Mouse (Mus musculus) lung, embryonic 14.5 days (tissue): ENCODE data around the gene Ciapin1. TPM values are rescaled to one million over a fixed set of nuclear protein-coding genes. Genes with fewer than 3 reads are reported as not detected.

Experiments used
- ATAC-seq: fragments of 200-750 bp; cut with Nextera tagmentation; 2 replicates; pipeline ENCODE4 v1.8.0; 2017; ENCODE audit warnings: mild to moderate bottlenecking, moderate TSS enrichment, moderate library complexity; ENCODE audit not compliant: insufficient read depth
- DNase-seq: peaks from one replicate; pipeline ENCODE4 v3.0.0-alpha.2; 2015
- H3K27ac ChIP-seq: fragments of 300-500 bp; sonication (generic); 2 replicates; pipeline ENCODE4 v1.5.1; 2014; ENCODE audit warnings: low read depth, mild to moderate bottlenecking, moderate library complexity
- H3K27me3 ChIP-seq: fragments of 300-500 bp; sonication (generic); 2 replicates; pipeline ENCODE4 v1.6.1; 2014; ENCODE audit warnings: low read length, control low read depth; ENCODE audit not compliant: insufficient read depth
- H3K36me3 ChIP-seq: fragments of 300-500 bp; sonication (generic); 2 replicates; pipeline ENCODE4 v1.6.1; 2014; ENCODE audit warnings: control low read depth; ENCODE audit not compliant: insufficient read depth
- H3K4me1 ChIP-seq: fragments of 300-500 bp; sonication (generic); 2 replicates; pipeline ENCODE4 v1.6.1; 2014; ENCODE audit warnings: antibody characterized with exemption, control low read depth; ENCODE audit not compliant: insufficient read depth
- H3K4me2 ChIP-seq: fragments of 300-500 bp; sonication (generic); 2 replicates; pipeline ENCODE4 v1.6.1; 2014; ENCODE audit warnings: mild to moderate bottlenecking
- H3K4me3 ChIP-seq: fragments of 300-500 bp; sonication (generic); 2 replicates; pipeline ENCODE4 v1.5.1; 2014; ENCODE audit warnings: low read depth, low read length
- H3K9ac ChIP-seq: fragments of 300-500 bp; sonication (generic); 2 replicates; pipeline ENCODE4 v1.6.1; 2014
- H3K9me3 ChIP-seq: fragments of 300-500 bp; sonication (generic); 2 replicates; pipeline ENCODE4 v1.6.1; 2016; ENCODE audit warnings: low read depth, low read length, control low read depth
- CTCF ChIP-seq: IDR thresholded peaks from 2 replicates; pipeline ENCODE4 v1.5.1; 2016; ENCODE audit warnings: antibody characterized with exemption, low read depth
- WGBS: fragments of 180-500 bp; shearing (Covaris S2); extraction: QIAGEN DNeasy Blood & Tissue Kit; methylation state at CpG from one replicate; pipeline ENCODE4 v1.1.7; 2014; 5-methylcytosine and 5-hydroxymethylcytosine counted together
- polyA plus RNA-seq: library from polyadenylated mRNA; unstranded; fragments of >200 nt; fragmentation: Nextera tagmentation; extraction: Ambion mirVana; gene quantifications from 2 replicates; pipeline ENCODE4 v1.2.1, GENCODE M21; 2014

Gene Ciapin1
- polyA plus RNA-seq, 1 experiment from 2014 or later = 105 TPM

DNA sequence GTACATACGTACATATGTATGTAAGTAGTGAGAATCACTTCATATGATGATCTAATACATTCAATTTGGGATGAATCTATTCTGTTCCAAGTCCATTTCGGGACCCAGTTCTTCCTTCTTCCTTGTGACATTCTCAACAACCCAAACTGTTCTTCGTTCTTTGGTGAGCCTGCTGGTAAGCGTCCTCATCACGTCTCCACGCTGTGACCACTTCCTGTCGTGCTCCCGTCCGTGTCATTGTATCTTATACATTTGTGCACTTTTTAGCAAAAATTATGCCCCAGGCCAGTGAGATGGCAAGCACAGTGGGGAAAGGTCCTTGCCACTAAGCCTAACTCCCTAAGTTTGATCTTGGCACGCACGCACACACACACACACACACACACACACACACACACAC is 20.2 kb downstream of the Ciapin1 start:
- H3K4me2 ChIP-seq = no peak overlapping the region

DNA sequence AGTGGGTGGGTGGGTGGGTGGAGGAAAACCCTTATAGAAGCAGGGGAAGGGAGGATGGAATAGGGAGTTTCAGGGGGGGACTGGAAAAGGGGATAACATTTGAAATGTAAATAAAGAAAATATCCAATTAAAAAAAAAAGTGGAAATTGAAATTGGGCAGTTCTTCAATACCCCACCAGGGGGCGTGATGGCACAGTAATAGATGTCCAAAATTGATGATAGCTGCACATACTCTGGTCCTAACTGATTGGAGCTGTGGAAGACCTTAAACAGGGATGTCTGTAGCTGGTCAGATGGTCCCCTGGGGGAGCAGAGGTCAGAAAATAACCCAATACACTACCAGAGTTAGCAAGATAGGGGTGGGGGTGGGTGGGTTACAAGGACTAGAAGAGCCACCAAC is 23.6 kb downstream of the Ciapin1 start:
- H3K27me3 ChIP-seq = no peaks in the 10 kb centered on the region
- no peak overlapping the region for H3K4me3 ChIP-seq
- no peaks in the 10 kb centered on the region for H3K9me3 ChIP-seq
- 0% methylated on average over 1 of the region's 1 CpGs for WGBS
- no peaks in the 10 kb centered on the region for H3K4me1 ChIP-seq
- no peaks in the 10 kb centered on the region for H3K36me3 ChIP-seq
- H3K4me2 ChIP-seq = no peak overlapping the region
- DNase-seq (peak; percentile 62), ATAC-seq (no peak)
- peak; percentile 66 for TF ChIP-seq CTCF
- no peak overlapping the region for H3K9ac ChIP-seq
- no peak overlapping the region for H3K27ac ChIP-seq

More for the DNA sequence above, 20.2 kb downstream of the Ciapin1 start:
- Histone ChIP-seq H3K4me1 (no peaks in the 10 kb centered on the region), H3K9me3 (no peaks in the 10 kb centered on the region), H3K9ac (no peak overlapping the region), H3K4me3 (no peak overlapping the region), H3K36me3 (peaks cover 27% of the 10 kb centered on the region), H3K27ac (no peak overlapping the region), H3K27me3 (no peaks in the 10 kb centered on the region)
- WGBS = 78% methylated on average over 11 of the region's 11 CpGs
- DNase-seq (no peak), ATAC-seq (no peak)
- TF ChIP-seq CTCF = no peak

DNA sequence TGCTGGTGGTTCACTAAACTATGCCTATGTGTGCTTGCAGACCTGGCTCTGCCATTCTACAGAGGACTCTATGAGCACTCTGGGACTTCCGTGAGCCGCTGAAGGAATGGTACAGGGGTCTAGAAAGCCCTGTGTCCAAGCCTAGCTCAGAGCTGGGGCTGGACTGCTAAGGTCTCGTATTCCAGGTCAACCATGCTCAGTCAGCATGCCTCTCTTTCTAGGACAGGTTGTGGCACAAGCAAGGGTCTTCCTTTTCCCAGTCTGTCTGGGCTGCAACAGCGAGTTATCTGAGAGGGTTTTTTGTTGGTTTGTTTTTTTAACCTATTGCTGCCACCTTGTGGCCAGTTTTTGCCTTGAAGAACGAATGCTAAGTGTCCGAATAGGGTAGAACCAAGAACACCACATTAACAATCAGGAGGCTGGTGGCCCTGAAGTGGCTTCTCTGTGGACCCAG is 25.5 kb downstream of the Ciapin1 start:
- WGBS = 31% methylated on average over 6 of the region's 6 CpGs
- Histone ChIP-seq H3K27ac (no peak overlapping the region), H3K4me2 (no peak overlapping the region), H3K27me3 (no peaks in the 10 kb centered on the region), H3K9ac (no peak overlapping the region), H3K36me3 (no peaks in the 10 kb centered on the region), H3K9me3 (no peaks in the 10 kb centered on the region), H3K4me1 (no peaks in the 10 kb centered on the region), H3K4me3 (no peak overlapping the region)
- peak; percentile 60; the same call in 1 of the 2 replicates for ATAC-seq
- DNase-seq = peak; percentile 97
- peak; percentile 78 for TF ChIP-seq CTCF

DNA sequence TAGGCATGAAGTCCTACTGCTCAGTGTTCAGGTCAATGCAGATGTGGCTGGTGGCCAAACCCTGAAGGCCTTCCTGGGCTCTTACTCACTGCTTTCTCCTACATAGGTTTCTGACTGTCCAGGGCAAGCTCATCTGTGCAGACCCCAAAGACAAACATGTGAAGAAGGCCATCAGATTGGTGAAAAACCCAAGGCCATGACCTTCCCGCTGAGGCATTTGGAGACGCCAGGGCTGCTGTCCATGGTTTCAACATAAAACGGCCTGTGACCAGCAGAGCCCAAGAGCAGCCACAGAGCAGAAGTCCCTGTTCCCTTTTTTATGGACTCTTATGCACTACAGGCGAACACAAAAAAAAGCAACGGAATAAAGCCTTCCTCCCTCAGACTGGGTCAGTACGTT is 26.5 kb downstream of the Ciapin1 start:
- ATAC-seq = no peak

DNA sequence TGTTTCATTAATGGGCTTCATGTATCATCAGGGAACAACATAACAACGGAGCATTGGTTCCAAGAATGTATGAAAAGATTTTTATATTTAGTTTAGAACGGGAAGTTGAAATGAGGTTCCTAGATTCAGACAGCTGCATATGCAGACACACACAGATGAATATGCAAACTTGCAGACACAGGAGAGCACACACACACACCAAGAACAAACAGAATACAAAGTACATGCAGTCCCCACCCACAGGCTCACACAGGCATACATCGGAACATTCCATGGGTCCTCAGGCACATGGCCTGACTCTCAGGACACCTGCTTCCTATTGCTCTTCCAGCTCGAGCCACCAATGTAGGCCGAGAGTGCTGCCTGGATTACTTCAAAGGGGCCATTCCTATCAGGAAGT is 27.3 kb downstream of the Ciapin1 start:
- WGBS = 72% methylated on average over 5 of the region's 5 CpGs
- Histone ChIP-seq H3K9me3 (no peaks in the 10 kb centered on the region), H3K36me3 (no peaks in the 10 kb centered on the region), H3K27ac (no peak overlapping the region), H3K9ac (no peak overlapping the region), H3K27me3 (no peaks in the 10 kb centered on the region), H3K4me3 (no peak overlapping the region), H3K4me1 (no peaks in the 10 kb centered on the region), H3K4me2 (no peak overlapping the region)
- DNase-seq = no peak
- no peak for ATAC-seq
- TF ChIP-seq CTCF = no peak

More for the DNA sequence above, 26.5 kb downstream of the Ciapin1 start:
- no peak overlapping the region for H3K4me2 ChIP-seq
- no peak overlapping the region for H3K4me3 ChIP-seq
- H3K9ac ChIP-seq = no peak overlapping the region
- H3K27ac ChIP-seq = no peak overlapping the region
- no peaks in the 10 kb centered on the region for H3K27me3 ChIP-seq
- no peak for TF ChIP-seq CTCF
- WGBS = 50% methylated on average over 6 of the region's 6 CpGs
- H3K4me1 ChIP-seq = no peaks in the 10 kb centered on the region
- peak; percentile 15 for DNase-seq
- H3K36me3 ChIP-seq = no peaks in the 10 kb centered on the region
- no peaks in the 10 kb centered on the region for H3K9me3 ChIP-seq

DNA sequence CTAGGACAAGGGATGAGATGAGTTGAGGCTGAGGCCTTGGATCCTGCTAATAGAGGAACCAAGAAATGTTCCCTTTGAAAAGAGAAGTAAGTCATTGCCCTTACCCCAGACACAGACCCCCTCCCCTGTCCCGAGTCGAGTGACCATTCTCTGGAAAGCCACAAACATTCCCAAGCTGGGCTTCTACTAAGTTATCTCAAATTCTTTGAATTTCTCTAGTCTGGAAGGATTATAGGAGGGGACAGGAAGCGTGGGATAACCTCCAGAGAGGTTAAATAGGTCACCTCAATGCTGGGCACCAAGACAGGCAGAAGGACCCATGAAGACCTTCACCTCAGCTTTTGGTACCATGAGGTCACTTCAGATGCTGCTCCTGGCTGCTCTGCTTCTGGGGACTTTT is 28.0 kb downstream of the Ciapin1 start, which contains the start of gene Ccl17:
Ccl17 (plus strand) TSS at position 301 of the 400 bp plus-strand sequence.
- ATAC-seq (no peak), DNase-seq (no peak)
- no peaks in the 10 kb centered on the region for H3K9me3 ChIP-seq
- no peak within 1 kb of the TSS for H3K9ac ChIP-seq
- no peaks in the 10 kb centered on the region for H3K4me1 ChIP-seq
- H3K27ac ChIP-seq = no peak within 1 kb of the TSS
- WGBS = 38% methylated on average over 3 of the region's 3 CpGs
- H3K4me3 ChIP-seq = no peak within 1 kb of the TSS
- TF ChIP-seq CTCF = no peak
- no peak within 1 kb of the TSS for H3K4me2 ChIP-seq
- H3K27me3 ChIP-seq = no peaks in the 10 kb centered on the region
- no peaks in the 10 kb centered on the region for H3K36me3 ChIP-seq

DNA sequence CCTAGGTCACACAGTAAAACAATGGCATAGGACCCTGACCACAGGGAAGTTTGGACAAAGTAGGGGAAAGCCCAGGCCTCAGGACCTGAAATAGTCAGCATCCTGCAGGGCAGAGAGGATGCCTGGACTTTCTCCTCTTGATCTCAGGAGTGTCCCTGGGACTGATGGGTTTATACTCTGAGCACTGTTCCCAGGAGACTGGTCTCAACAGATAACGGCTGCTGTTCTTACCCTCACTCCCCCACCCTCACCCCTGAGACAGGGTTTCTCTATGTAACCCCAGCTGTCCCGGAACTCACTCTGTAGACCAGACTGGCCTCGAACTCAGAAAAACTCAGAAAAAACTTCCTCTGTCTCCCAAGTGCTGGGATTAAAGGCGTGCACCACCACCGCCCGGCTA is 29.8 kb downstream of the Ciapin1 start:
- Histone ChIP-seq H3K4me3 (no peak overlapping the region), H3K9ac (no peak overlapping the region), H3K4me2 (no peak overlapping the region), H3K36me3 (no peaks in the 10 kb centered on the region), H3K9me3 (no peaks in the 10 kb centered on the region), H3K27ac (no peak overlapping the region), H3K4me1 (no peaks in the 10 kb centered on the region), H3K27me3 (no peaks in the 10 kb centered on the region)
- WGBS = 72% methylated on average over 6 of the region's 6 CpGs
- ATAC-seq (no peak), DNase-seq (no peak)
- TF ChIP-seq CTCF = no peak

DNA sequence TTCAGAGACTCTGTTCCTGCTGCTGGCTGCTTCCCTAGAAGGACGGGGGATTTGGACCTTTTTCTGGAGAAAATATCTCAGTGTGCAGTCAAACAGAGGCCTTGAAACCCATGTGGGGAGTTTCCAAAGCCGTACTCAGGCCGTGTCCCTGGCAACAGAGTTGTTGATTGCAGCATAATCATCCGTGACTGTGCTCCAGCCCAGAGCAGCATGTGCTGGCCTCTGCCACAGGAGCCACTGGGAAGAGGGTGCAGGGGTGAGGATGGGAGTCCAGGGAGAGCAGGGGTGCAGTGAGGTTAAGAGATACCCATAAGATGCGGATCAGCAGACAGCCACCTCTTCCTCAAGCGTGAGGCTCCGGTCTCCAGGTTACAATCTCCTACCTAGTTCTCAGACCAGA is 30.7 kb downstream of the Ciapin1 start:
- H3K4me2 ChIP-seq = no peak overlapping the region
- no peak overlapping the region for H3K4me3 ChIP-seq
- H3K4me1 ChIP-seq = no peaks in the 10 kb centered on the region
- H3K9ac ChIP-seq = no peak overlapping the region
- DNase-seq (no peak), ATAC-seq (no peak)
- H3K27ac ChIP-seq = no peak overlapping the region
- TF ChIP-seq CTCF = no peak
- no peaks in the 10 kb centered on the region for H3K36me3 ChIP-seq
- WGBS = 60% methylated on average over 7 of the region's 7 CpGs
- no peaks in the 10 kb centered on the region for H3K9me3 ChIP-seq
- H3K27me3 ChIP-seq = no peaks in the 10 kb centered on the region
